Mouse (Mus musculus) adrenal gland, adult 8-10 months (tissue): ENCODE results near the gene Adarb1. TPM values are rescaled to one million over a fixed set of nuclear protein-coding genes. Genes with fewer than 3 reads are reported as not detected.
A peak's percentile ranks its signal among the peaks of the same experiment; 100 is the strongest.

Experiments
- DNase-seq: peaks from one replicate; pipeline ENCODE4 v3.0.0; 2022
- total RNA-seq, 4 experiments: library from RNA; stranded (reverse); gene quantifications; 2 replicates each; pipeline ENCODE4 v1.2.4; 2022

Adarb1 gene
- total RNA-seq, 4 experiments from 2014 or later, result 17.2 to 74.1 (median 37.1) TPM

DNA sequence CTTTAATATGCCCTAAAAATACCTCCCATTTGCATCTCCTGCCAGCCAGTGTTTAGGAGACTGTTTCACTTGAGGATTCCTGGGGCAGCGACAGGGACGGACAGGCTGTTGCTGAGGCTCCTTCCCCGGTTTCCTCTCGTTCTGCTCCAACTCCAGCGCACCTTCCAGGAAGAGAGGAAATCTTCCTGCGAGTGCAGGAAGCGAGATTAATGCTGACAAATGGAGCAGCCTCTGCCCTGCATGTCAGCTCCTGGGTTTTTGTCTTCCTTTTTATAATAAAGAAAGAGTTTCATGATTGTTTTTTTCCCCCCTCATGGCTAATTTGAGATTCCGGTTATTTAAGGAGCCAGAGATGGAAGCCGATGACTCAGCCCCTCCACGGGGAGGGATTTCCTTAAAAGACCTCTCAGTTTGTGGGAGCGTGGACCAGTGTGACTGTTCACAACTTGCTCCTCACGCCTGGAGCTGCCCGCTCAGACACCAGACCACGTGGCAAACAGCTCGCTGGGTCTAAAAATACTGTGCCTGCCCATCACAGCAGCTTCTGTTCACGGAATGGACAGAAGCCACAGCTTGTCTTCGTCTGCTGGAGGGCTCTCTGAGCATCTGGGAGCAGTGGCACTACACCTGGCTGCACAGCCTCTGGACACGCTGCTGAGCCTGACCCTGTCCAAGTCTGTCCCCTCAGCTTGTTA, 16.5 kb upstream of the Adarb1 start:
- peak; percentile 25 for DNase-seq

DNA sequence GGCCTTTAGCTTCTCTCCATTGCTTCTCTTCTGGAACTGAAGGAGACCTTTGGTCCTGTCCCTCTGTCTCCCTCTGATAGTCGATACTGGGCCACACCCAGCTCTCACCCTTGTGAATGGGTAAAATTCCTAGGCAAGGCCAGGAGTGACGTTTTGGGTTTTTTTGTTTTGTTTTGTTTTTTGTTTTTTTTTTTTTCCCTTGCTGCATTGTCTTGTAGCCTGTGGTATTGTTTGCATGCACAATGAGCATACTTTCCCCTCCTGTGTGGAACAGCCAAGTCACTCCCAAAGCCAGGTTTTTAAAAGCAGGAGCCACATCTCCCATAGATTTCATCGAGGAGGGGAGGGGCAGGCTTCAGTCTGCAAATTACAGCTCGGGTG, 16.0 kb upstream of the Adarb1 start:
- no peak for DNase-seq

DNA sequence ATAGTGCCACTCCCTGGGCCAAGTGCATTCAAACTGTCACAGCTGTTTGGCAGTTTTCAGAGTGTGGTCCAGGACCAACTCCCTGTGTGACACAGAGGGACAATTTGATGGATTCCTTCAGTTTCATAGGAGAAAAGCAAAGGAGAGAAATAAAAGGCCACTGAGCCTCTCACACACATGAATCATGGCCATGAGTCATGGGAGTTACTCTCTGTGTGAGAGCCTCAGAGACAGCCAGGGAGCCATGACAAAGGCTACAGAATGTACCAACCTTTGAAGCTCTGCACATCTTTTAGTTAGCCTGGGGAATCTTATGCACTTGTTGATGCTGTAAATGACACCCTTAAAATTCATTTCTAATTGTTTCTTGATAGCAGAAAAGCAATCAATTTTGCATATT, 12.7 kb upstream of the Adarb1 start:
- peak; percentile 24 for DNase-seq

DNA sequence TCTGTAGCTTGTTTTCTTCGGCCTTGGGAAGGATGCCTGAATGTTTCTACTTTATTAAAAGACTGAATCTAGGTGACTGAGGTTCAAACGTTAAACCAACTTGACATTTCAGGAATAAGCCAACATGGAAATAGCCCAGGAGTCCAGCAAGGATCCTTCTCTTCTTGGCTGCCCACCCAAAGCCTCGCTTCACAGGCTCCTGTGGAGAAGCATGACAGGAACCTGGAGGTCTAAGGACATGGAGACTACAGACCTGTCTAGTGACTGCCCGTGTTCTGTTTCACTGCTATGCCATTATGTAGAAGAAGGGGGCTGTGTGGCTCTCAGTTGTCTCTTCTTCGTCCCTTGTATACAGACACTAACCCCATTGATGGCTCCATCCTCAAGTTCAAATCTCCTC, 11.9 kb upstream of the Adarb1 start:
- no peak for DNase-seq

DNA sequence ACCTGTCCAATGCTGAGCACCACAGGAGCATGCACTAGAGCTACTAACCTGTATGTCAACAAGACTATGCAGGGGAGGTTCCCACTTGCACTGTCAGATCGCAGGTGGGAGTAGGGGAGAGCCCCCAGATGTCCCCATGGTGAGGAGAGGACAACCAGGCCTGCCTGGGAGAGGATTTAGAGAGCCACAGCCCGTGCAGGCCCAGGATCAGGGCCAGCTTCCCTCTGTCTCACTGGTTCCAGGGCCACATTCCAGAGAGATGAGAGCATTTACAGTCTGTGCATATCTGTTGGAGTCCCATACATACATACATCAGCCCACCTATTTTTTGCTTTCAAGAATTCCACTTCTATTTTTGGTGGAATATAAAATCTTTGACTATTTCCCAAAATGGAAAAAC, 9.5 kb upstream of the Adarb1 start:
- DNase-seq, result no peak

DNA sequence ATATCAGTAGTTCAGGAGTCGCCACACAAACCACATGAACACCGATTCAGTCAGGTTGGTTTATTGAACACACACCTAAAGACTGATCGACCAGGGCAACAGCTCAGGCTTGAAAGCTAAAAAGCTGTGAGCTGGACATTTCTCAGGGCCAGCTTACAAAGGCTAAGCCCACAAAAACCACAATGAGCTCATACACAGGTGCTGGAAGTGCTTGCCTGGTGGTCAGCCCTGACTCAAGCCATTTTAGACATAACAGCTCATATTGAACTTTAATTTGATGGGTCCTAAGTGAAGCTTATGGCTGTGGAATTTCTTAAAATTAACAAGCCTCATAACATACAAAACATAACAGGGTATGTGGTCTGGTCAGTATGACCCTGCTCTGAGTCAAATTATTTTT, 2.1 kb upstream of the Adarb1 start:
- DNase-seq, result no peak

DNA sequence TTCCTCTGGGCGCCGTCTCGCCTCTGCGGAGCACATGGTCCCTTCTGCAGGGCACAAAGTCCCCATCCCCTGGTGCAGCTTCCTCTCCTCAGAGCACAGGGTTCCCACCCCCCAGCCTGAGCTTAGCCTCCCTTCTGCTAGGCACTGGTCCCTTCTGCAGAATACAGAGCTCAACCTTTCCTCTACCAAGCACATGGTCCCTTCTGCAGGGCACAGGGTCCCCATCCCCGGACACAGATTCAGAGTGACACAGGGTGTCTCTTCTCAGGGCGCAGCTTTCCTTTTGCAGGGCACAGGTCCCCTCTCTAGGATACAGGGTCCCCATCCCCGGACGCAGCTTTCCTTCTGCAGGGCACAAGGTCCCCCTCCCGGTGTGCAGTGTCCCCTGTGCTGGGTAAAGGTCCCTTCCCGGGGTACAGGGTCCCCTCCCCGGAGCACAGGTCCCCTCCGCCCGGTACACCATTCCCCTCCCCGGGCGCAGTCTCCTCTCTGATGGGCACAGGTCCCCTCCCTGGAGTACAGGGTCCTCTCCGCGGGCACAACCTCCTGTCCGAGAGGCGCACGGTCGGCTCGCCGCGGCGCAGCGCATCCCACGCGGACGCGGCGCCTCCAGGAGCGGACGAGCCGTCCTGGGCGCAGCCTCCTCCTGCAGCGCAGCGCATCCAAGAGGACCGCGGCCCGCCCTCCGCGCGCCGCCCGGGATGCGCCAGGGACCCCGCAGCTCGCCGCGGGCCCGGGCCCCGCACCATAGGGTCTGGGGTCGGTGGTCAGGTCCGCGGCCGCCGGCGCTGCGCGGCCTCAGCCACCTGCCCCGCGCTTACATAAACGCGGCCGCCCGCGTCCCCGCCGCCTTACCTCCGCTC, 599 bp downstream of the Adarb1 start:
- DNase-seq, result no peak

DNA sequence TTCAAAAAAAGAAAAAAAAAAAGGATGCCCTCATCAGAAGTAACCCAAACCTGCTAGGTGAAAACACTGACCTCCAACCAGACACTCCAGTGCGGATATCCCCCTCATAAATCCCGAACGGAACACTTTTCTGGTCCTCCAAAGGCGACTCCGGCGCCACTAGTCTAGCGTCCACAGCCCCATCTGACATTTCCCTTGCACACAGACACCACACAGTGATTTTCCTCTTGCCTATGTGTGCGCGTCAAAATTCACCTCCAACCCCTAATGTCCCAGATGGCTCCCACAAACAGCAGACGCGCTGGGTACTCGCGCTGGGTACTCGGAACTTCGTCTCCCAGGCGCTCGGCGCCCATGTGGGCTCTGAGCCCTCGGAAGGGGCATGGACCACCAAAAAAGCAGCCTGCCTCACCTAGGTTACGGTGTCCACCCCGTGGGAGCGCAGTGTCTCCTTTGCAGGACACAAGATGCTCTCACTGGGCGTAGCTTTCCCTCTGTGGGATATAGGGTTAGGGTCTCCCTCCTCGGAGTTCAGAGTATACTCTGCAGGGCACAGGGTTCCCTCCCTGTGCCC, 1.3 kb downstream of the Adarb1 start:
- DNase-seq, result no peak

DNA sequence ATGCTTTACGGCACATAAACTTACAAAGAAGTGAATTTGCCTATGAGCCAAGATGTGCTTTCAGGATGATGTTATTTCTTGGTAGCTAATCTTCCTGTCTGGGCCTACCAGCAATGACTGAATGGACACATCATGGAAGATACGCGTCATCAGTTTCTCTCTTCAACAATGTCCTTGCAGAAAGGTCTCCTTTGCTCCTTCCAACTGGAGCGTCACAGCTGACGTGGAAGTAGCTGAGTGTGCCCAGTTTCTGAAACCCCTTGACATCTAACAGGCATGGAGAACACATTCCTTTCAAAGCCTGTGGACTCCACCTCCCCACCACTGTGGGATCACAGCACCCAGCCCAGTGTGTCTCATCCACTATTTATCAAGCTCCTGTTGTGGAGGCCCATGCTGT, 2.2 kb downstream of the Adarb1 start:
- no peak for DNase-seq

DNA sequence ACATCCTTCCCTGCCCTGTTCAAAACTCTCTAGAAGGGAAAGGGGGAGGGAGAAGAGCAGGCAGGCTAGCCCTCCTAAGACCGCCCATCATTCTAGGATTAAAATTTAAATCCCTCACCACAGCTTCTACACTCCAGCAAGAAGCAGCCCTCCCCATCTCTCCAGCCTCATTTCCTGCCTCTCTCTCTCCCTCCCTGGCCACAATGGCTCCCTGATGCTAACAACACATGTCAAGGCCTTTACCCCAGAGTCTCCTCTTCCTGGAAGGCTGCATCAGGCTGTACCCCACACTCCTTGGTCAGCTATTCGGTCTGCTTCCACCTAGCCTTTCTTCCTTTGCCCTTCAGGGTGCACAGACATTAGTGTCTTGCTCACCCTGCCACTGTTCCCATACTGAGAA, 4.3 kb downstream of the Adarb1 start:
- DNase-seq, result no peak

DNA sequence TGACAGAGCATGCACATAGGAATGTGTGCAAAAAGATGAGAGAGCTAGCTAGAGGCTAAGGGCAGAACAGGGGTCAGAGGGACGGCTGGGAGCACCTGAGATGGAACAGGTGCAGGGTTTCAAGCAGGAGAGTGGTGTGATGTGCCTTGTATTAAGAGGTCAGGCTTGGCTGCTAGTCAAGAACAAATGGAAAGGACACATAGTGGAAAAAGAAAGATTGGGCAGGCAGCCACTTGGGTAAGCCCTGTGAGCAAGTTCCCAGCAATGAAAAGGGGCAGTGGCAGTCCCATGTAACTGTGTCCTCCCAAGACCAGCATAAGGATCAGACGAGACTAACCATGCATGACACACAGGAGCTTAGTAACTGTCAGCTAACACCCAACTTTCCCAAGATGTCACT, 8.9 kb downstream of the Adarb1 start:
- no peak for DNase-seq

DNA sequence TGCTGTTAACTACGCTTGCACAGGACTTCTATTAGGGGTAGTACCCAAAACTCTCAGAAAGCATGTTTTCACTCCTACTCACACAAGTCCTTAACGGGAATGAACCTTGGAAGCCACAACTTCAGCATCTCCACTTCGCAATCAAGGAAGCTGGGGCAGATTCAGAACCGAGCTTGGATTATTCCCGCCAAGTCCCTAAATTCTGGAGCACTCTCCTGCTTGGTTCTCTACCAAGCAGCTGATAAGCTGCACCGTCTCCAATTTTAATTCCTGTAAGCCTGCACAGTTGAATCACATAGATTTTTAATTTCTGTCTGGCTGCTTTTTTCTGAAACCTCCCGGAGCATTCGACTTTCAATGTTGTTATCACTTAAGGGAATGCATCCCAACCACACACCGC, 9.8 kb downstream of the Adarb1 start:
- no peak for DNase-seq

DNA sequence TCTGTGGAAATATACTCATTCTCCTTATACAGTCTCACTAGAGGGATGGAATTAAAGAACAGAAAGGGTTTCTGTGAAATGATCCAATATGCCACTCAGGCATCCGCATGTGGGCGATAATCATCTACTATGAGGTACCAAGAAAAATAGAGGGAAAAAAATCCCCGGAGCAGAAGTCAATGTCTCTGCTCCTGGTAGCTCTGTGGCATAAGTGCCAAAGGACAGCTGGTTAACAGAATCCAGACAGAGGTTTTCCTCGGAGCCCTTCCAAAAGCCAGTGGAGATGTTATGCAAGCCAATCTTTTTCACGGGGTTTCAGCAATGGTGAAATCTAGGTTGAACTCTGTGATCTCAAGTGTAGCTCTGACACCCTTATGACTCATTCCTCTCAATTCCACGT, 11.6 kb downstream of the Adarb1 start:
- no peak for DNase-seq

DNA sequence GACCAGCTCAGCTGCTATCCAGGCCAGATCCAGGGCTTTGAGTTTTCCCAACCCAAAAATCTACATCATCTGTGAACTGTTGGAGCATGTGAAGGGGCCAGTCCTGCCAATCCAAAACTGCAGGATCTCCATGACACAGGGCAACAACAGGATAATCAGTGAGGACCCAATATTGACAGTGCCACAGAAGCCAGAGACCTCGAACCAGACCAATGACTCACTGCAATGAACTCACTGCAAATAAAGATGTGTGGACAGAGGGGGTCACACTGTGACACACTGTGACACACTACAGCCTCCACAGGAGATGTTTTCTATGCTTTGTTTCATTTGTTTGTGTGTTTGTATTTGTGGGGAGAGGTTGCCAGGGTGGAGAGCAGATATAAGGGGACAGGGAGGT, 15.6 kb downstream of the Adarb1 start:
- no peak for DNase-seq

DNA sequence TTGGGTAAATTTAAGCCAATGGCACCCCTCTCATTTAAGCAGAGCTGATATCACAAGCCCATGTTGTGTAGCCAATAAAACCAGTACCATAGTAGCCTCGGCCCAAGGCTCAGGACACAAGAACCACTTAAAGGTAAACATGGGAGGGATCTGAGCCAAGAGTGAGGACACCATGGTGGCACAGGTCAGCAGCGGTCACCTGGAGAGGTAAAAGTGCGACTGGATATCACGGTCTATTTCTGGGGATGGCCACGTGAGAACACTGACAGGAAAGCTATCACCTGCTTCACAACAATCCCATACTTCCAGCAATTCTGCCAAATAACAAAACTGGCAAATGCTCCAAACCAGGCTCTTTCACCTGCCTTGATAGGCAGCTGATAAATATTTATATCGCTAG, 17.0 kb downstream of the Adarb1 start:
- DNase-seq, result no peak

DNA sequence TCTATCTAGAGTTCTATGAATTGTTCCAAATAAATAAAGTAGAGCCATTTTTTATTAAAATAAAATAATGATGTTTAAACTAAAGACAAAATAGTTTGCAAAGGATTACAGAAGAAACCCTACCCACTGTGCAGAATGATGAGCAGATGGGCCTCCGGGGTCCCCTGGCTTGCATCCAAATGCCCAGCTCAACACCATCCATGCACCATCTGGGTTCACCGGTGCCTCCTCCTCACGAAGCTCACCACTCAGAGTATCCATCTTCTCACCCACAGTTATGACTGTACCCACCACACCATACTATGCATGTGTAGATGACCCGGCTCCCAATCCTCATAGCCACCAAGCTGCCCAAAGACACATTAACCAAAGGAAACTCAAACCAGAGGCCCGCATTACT, 18.1 kb downstream of the Adarb1 start:
- no peak for DNase-seq

DNA sequence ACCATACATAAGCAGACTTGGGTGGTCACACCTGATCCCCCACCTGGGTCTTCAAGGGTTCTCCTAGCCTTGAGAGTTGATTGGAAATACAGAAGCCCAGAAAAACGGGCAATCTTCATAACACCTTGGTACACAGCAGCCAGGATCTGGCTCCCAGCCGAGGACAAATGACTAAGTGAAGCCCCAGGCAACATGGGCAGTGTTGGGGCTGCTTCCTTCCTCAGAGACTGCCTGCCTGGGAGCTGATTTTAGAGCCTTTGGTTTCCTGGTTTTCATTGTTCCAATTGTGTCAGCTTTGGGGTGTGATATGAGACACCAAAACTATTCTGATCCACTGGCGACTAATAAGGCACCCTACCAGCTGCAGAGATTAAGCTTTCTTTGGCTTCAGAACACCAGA, 20.0 kb downstream of the Adarb1 start:
- peak; percentile 40 for DNase-seq

DNA sequence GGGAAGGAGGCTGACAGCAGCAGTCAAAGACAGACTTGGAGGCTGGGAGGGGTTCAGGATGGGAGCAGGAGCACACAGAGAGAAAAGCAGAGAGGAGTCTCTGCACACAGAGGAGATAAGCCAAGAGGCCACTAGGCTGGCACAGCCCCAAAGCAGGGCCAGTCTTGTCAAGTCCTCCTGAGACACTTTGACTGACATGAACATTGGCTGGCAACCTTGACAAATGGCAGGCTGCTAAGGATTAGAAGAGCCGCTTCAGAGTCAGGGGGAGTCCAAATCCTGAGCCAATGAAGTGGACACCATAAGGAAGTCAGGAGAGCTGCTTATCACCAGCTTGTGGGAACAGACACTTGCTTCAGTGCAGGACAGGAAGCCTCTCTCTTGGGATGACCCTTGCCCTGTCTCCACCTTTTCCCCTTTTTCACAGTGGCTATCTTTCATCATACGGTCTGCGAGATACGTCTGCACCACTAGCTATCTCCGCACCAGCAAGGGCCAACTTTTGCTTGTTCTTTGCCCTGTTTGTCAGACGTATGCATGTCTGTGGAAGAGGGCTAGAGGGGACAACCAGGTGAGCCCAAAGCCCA, 20.9 kb downstream of the Adarb1 start:
- no peak for DNase-seq

DNA sequence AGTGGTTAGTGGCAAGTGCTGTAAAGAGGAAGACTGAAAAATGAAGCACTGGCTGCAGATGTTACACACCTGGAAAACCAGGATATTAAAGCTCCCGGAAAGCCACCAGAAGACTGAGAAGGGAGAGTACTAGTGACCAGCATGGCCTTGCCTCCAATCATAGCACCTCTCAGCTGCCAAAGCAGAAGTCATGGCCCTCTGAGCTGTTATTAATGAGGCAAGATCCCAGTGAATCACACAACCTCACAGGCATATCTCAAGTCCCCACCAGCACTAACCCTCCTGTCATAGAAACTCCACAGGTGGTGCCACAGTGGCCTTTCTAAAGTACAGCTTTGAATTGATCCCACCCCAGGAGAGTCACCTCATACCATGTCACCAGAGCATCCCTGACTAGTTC, 22.1 kb downstream of the Adarb1 start:
- DNase-seq, result no peak

DNA sequence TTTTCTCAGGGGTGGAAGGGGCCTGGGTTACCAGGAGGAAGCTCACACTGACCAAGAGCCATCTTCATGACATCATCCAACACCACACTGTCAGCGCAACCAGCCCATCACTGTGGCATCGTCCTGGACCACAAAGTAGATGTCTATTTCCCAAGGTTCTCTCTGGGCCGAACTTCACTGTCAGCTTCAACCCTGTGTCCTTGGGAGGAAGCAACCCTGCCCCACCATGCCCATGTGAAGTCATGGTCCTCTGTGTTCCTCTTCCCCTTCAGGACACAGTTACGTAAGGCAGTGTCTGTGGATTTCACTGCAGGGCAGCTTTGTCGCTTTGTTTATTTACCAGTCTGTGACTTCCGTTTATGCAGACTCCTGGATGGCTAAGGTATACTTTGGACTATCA, 27.0 kb downstream of the Adarb1 start:
- DNase-seq, result no peak

DNA sequence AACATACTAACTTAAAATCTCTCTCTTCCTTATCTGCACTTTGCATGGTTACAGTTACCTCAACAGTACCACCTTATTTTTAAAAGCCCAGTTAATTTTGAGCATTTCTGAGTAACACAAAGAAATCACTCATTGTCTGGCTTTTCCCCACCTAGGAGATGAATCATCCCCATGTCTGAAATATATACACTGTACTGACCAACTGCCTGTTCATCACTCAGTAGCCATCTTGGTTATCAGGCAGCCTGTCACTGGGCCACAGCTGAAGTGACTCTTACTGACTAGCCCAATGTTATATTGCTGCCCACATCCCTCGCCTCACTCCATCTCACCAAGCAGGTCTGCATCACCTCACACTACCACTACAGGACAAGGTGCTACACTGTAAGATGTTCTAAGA, 30.5 kb downstream of the Adarb1 start:
- DNase-seq, result no peak

DNA sequence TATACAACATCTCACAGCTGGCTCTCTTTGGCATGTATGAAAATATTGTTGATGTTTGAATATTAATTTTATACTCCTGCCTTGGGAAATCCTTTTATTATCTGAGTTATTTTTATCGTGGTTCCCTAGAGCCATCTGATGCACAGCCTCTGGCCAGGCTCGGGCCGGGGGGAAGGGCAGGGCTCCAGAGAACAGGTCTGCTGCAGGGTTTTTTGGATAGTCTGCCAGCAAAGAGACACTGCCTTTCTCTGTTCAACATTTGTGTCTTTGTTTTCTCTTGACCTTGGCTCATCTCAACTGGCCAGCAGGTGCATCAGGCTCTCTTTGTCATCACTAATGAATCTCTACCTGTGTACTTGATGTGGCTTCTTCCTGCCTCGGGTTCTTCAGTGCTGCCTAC, 32.3 kb downstream of the Adarb1 start:
- DNase-seq, result no peak

DNA sequence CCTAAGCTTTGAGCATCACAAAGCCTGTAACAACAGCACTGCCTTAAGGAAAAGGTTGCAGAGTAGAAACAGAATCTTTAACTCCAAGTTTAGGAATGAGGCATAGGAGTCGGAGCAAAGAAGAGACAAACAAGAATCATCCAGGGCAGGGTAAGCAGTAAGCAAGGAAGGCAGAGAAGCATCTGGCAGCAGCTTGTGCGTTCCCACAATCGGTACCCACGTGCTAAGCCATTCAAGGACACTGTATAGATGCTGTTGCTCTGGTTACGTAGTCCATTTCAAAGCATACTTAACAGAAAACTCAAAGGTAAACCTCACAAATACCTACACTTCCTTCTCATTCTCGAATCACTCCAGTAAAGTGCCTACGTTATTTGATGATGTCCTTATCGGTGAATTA, 35.0 kb downstream of the Adarb1 start:
- DNase-seq, result no peak

DNA sequence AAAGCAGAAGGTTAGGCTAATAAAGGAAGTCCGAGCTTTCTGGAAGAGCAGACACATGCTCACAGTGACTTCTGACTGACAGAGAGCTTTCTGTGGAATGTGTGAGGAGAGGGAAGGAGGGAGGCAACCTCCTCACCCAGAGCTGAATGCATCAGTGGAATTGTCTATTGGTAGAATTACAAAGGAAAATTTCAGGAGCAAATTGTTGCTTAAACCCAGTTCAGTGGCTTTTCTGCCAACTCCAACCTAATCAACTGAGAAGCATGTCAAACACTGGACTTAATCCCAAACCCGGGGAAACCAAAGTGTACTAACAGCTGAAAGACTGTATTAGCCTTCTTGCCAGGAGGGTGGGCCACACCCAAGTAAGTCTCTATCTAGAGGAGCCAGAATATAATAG, 36.9 kb downstream of the Adarb1 start:
- no peak for DNase-seq
